Mouse (Mus musculus) midbrain, embryonic 13.5 days (tissue): ENCODE measurements at regions not wholly inside any gene's neighbourhood (a gene's known extent, or its start where the extent isn't known, plus 50 kb on each side); places are given as distances from the start of the nearest gene placed in this dataset.

ENCODE experiments used
- ATAC-seq: fragments of 200-750 bp; cut with Nextera tagmentation; 2 replicates; pipeline ENCODE4 v1.8.0; 2017; ENCODE audit warnings: mild to moderate bottlenecking, moderate TSS enrichment, moderate library complexity
- H3K27ac ChIP-seq: fragments of 300-500 bp; sonication (generic); 2 replicates; pipeline ENCODE4 v1.5.1; 2015; ENCODE audit warnings: inconsistent platforms, mild to moderate bottlenecking, moderate library complexity
- H3K27me3 ChIP-seq: fragments of 300-500 bp; sonication (generic); 2 replicates; pipeline ENCODE4 v1.6.1; 2015; ENCODE audit warnings: mild to moderate bottlenecking, inconsistent platforms
- H3K36me3 ChIP-seq: fragments of 300-500 bp; sonication (generic); 2 replicates; pipeline ENCODE4 v1.6.1; 2015; ENCODE audit warnings: mild to moderate bottlenecking, inconsistent platforms
- H3K4me1 ChIP-seq: fragments of 300-500 bp; sonication (generic); replicated peaks from 2 replicates; pipeline ENCODE4 v1.6.1; 2015; ENCODE audit warnings: inconsistent platforms
- H3K4me2 ChIP-seq: fragments of 300-500 bp; sonication (generic); replicated peaks from 2 replicates; pipeline ENCODE4 v1.6.1; 2015; ENCODE audit warnings: moderate library complexity, mild to moderate bottlenecking, inconsistent platforms
- H3K4me3 ChIP-seq: fragments of 300-500 bp; sonication (generic); replicated peaks from 2 replicates; pipeline ENCODE4 v1.5.1; 2015; ENCODE audit warnings: mild to moderate bottlenecking, inconsistent platforms
- H3K9ac ChIP-seq: fragments of 300-500 bp; sonication (generic); replicated peaks from 2 replicates; pipeline ENCODE4 v1.6.1; 2015; ENCODE audit warnings: mild to moderate bottlenecking, inconsistent platforms
- H3K9me3 ChIP-seq: fragments of 300-500 bp; sonication (generic); 2 replicates; pipeline ENCODE4 v1.6.1; 2016; ENCODE audit warnings: mild to moderate bottlenecking, inconsistent platforms
- WGBS: fragments of 180-500 bp; shearing (Covaris S2); methylation state at CpG from one replicate; pipeline ENCODE4 v1.1.7; 2015; 5-methylcytosine and 5-hydroxymethylcytosine counted together

GRCm38 (mm10) chr11:33007366-33007765, 139.8 kb downstream of the Fgf18 start:
- ATAC-seq, result no peak
- 92% methylated on average over 6 of the region's 6 CpGs for WGBS
- Histone ChIP-seq H3K36me3 (no peaks in the 10 kb centered on the region), H3K9ac (no peak overlapping the region), H3K4me2 (no peak overlapping the region), H3K4me3 (no peak overlapping the region), H3K9me3 (no peaks in the 10 kb centered on the region), H3K4me1 (peaks cover 5% of the 10 kb centered on the region), H3K27ac (no peak overlapping the region), H3K27me3 (no peaks in the 10 kb centered on the region)

DNA sequence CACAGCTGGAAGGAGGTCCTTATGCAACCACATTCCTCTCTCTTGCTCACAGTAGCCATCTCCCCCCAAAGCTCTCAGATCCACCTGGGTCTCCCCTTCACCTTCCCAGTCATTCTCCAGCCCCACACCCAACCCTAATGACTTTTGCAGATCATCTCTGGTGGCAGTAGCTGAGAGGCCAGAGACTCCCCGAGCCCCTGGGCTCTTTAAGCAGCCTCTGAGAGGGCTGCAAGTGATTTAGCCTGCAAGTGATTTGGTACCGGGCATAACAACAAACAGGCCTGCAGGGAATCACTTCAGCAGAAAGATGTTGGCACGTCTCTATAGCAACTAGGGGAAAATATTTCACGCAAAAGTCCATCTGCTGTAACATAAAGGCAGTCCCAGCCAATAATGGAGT, 142.0 kb downstream of the Fgf18 start:
- Histone ChIP-seq H3K4me3 (no peak overlapping the region), H3K36me3 (no peaks in the 10 kb centered on the region), H3K4me2 (no peak overlapping the region), H3K9me3 (no peaks in the 10 kb centered on the region), H3K4me1 (peaks cover 5% of the 10 kb centered on the region), H3K27ac (no peak overlapping the region), H3K27me3 (no peaks in the 10 kb centered on the region), H3K9ac (no peak overlapping the region)
- WGBS, result 43% methylated on average over 4 of the region's 4 CpGs
- ATAC-seq, result no peak

GRCm38 (mm10) chr11:33004603-33005002, 142.6 kb downstream of the Fgf18 start:
- Histone ChIP-seq H3K4me3 (no peak overlapping the region), H3K27ac (no peak overlapping the region), H3K9me3 (no peaks in the 10 kb centered on the region), H3K36me3 (no peaks in the 10 kb centered on the region), H3K4me2 (no peak overlapping the region), H3K27me3 (no peaks in the 10 kb centered on the region), H3K9ac (no peak overlapping the region), H3K4me1 (peaks cover 5% of the 10 kb centered on the region)
- ATAC-seq, result no peak
- 89% methylated on average over 11 of the region's 11 CpGs for WGBS

GRCm38 (mm10) chr11:32999684-33000255, 147.4 kb downstream of the Fgf18 start:
- no peaks in the 10 kb centered on the region for H3K9me3 ChIP-seq
- ATAC-seq, result no peak
- no peak overlapping the region for H3K9ac ChIP-seq
- WGBS, result 88% methylated on average over 4 of the region's 4 CpGs
- H3K27ac ChIP-seq, result no peak overlapping the region
- H3K27me3 ChIP-seq, result no peaks in the 10 kb centered on the region
- H3K4me2 ChIP-seq, result no peak overlapping the region
- no peak overlapping the region for H3K4me3 ChIP-seq
- no peaks in the 10 kb centered on the region for H3K36me3 ChIP-seq
- no peaks in the 10 kb centered on the region for H3K4me1 ChIP-seq

DNA sequence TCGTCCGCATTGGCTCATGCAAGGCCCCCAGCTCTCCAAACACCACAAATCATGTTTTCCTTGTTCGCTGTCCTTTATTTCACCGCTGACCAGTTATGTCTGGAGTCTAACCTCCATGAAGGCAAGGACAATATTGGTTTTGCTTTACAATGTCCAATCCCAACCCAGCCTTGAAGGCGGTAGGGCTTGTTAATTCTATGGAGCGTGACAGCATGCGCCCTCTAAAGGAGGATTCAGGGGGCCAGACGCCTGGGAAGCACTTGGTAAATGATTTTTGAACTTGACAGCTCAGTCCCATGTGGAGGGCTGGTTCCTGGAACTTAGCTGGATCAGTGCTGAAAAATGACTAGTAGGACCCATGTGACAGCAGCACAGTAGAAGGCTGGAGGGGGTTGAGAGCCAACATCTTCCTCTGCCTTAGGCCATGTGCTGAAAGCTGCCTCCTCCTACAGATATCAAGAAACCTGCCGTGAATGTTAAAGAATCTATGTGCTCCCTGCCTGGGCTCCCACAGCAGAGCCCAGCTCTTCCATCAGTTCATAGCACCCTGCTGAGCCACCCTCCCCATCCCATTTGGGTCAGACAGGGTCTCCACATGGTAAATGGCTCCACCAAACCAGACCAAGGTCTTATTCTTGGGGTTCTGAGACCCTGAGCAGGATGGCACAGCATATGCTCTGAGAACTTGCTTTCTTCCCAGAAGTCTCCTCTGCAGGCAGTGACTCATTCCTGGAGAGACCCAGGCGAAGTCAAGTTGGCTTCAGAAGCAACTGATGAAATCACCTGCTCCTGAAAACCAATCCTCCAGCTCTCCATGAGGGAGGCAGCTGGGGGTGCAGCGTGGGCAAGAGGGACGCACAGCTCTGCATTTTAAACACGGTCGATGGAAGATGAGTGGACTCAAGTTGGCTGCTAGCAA, 148.3 kb downstream of the Fgf18 start:
- Histone ChIP-seq H3K4me2 (no peak overlapping the region), H3K9me3 (no peaks in the 10 kb centered on the region), H3K4me3 (no peak overlapping the region), H3K27me3 (no peaks in the 10 kb centered on the region), H3K27ac (no peak overlapping the region), H3K9ac (no peak overlapping the region), H3K4me1 (no peaks in the 10 kb centered on the region), H3K36me3 (no peaks in the 10 kb centered on the region)
- 84% methylated on average over 14 of the region's 14 CpGs for WGBS
- ATAC-seq, result no peak

DNA sequence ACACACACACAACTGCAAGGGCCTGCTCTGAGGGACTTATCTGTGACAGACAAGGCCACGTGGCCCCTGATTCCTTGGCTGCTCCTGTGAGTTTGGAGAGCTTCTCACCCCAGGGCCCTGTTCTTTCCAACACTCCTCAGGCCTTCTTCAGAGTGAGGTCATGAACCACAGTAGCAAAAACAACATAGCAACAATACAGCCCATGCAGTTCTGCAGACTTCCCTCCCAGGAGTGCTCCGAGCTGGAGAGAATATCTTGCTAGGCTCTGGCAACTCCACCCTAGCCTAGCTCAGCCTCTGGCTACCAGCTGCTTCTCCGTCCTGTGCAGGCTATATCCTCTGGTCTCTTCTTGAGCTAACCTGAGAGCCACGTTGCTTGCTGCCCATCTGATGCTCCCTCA, 152.8 kb downstream of the Fgf18 start:
- ATAC-seq, result no peak
- Histone ChIP-seq H3K27me3 (no peaks in the 10 kb centered on the region), H3K9me3 (no peaks in the 10 kb centered on the region), H3K36me3 (no peaks in the 10 kb centered on the region), H3K4me1 (no peaks in the 10 kb centered on the region), H3K27ac (no peak overlapping the region), H3K9ac (no peak overlapping the region), H3K4me3 (no peak overlapping the region), H3K4me2 (no peak overlapping the region)
- WGBS, result 75% methylated on average over 4 of the region's 4 CpGs

DNA sequence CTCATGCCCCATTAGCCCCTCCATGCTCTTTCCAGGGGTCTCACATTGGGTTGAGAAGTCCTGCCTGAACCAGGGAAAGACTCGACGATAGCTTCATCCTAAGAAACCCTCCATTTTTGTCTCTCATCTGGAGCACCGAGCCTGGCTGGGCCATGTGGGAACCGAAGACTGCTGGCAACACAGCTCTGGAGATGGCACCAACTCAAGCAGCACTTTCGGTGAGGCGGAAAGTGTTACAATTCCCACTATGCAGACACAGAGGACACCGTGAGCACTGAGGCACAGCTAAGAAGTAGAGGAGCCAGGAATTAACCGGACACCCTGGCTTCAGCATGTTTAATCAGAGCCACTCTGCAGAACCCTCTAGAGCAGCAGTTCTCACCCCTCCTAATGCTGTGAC, 153.8 kb downstream of the Fgf18 start:
- no peaks in the 10 kb centered on the region for H3K9me3 ChIP-seq
- WGBS, result 80% methylated on average over 8 of the region's 8 CpGs

GRCm38 (mm10) chr11:32991036-32991616, 156.1 kb downstream of the Fgf18 start:
- Histone ChIP-seq H3K27me3 (no peaks in the 10 kb centered on the region), H3K9me3 (no peaks in the 10 kb centered on the region), H3K27ac (no peak overlapping the region), H3K36me3 (no peaks in the 10 kb centered on the region), H3K4me1 (no peaks in the 10 kb centered on the region), H3K9ac (no peak overlapping the region), H3K4me2 (no peak overlapping the region), H3K4me3 (no peak overlapping the region)
- no peak for ATAC-seq
- 93% methylated on average over 5 of the region's 5 CpGs for WGBS

More for the DNA sequence above, 153.8 kb downstream of the Fgf18 start:
- Histone ChIP-seq H3K4me3 (no peak overlapping the region), H3K36me3 (no peaks in the 10 kb centered on the region), H3K4me2 (no peak overlapping the region), H3K27me3 (no peaks in the 10 kb centered on the region), H3K27ac (no peak overlapping the region), H3K4me1 (no peaks in the 10 kb centered on the region), H3K9ac (no peak overlapping the region)
- no peak for ATAC-seq

GRCm38 (mm10) chr11:32990201-32990600, 157.0 kb downstream of the Fgf18 start:
- 92% methylated on average over 12 of the region's 12 CpGs for WGBS
- H3K27ac ChIP-seq, result no peak overlapping the region
- no peak for ATAC-seq
- H3K36me3 ChIP-seq, result no peaks in the 10 kb centered on the region
- H3K9me3 ChIP-seq, result no peaks in the 10 kb centered on the region
- no peak overlapping the region for H3K9ac ChIP-seq
- no peaks in the 10 kb centered on the region for H3K27me3 ChIP-seq
- H3K4me3 ChIP-seq, result no peak overlapping the region
- H3K4me2 ChIP-seq, result no peak overlapping the region
- no peaks in the 10 kb centered on the region for H3K4me1 ChIP-seq

DNA sequence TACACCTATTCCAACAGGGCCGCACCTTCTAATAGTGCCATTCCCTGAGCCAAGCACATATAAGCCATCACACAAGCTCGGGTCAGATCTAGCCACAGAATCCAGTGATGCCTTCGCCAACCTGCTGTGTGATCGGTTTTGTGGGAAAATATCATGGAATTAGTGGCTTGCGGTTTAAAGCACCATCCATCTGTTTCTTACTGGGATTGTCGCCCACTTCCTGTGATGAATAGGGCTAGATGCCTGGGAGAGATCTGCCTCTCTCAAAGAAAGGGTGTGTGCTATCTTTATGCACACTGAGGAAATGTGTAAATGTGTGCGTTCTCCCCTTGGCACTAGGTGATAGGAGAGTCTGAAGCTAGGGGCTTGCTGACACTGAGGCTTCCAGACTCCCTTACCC, 154.5 kb upstream of the Smim23 start:
- Histone ChIP-seq H3K27me3 (no peaks in the 10 kb centered on the region), H3K4me1 (no peaks in the 10 kb centered on the region), H3K36me3 (no peaks in the 10 kb centered on the region), H3K4me3 (no peak overlapping the region), H3K9me3 (no peaks in the 10 kb centered on the region), H3K4me2 (no peak overlapping the region), H3K27ac (no peak overlapping the region), H3K9ac (no peak overlapping the region)
- ATAC-seq, result no peak
- 92% methylated on average over 7 of the region's 7 CpGs for WGBS

- WGBS, result 90% methylated on average over 2 of the region's 2 CpGs
- ATAC-seq, result no peak
- no peak overlapping the region for H3K4me3 ChIP-seq
Measured at GRCm38 (mm10) chr11:32976572-32976971, 152.2 kb upstream of the Smim23 start.

GRCm38 (mm10) chr11:32973453-32973852, 149.0 kb upstream of the Smim23 start:
- Histone ChIP-seq H3K9me3 (no peaks in the 10 kb centered on the region), H3K4me2 (no peak overlapping the region), H3K9ac (no peak overlapping the region), H3K27me3 (no peaks in the 10 kb centered on the region), H3K4me3 (no peak overlapping the region), H3K4me1 (no peaks in the 10 kb centered on the region), H3K27ac (no peak overlapping the region), H3K36me3 (no peaks in the 10 kb centered on the region)
- whole genome bisulfite sequencing, result 71% methylated on average over 4 of the region's 4 CpGs
- ATAC-seq, result no peak

More at GRCm38 (mm10) chr11:32976572-32976971, 152.2 kb upstream of the Smim23 start:
- Histone ChIP-seq H3K9ac (no peak overlapping the region), H3K36me3 (no peaks in the 10 kb centered on the region), H3K9me3 (no peaks in the 10 kb centered on the region), H3K27me3 (no peaks in the 10 kb centered on the region), H3K27ac (no peak overlapping the region), H3K4me1 (no peaks in the 10 kb centered on the region), H3K4me2 (no peak overlapping the region)
